Mouse (Mus musculus): ENCODE measurements around the gene Zeb2. TPM values are rescaled to one million over a fixed set of nuclear protein-coding genes. Genes with fewer than 3 reads are reported as not detected.

Gene Zeb2
- polyA plus RNA-seq, 1 experiment from 2014 or later: 63.3 TPM

DNA sequence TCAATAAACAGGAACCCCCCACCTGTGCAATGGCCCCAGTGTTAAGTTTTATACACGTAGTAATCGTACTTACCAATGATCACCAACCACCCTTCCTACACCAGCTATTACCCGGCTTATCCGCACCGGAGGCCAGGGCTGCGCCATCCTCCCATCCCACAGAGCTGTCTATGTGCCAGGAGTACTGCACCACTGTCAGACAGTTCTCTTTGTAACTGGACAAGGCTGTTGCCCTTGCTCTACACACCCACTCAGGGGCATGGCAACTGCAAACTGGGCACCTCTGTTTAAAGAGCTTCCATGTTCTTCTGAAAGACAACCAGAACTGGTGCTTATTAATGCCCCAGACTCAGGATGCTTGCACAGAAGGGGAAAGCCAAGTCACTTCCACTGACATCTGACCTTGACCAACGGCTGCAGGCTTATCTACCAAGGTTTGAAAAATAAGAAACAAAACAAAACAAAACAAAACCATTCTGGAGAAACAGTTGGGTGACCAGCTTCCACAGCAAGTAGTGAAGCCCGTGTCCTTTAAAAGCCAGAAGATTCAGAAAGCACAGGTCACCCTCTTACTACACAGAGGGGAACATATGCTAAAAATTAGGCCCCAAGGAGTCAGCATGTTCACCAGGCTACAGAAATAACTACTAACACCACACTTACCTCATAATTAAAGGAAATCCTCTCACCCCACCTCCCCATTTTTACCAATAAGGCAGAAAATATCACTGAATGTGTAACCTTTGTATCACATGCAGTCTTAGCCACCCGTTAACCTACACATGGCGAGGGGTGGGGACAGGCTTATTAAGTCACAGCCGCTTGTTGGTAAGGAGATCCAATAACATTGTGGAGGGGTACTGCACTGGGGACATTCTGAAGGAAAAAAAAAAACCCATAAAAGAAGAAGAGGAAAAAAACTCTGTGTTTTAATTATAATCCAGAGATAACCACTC lies 62.8 kb downstream of the Zeb2 start:
- Histone ChIP-seq H3K9me3 (no peaks in the 10 kb centered on the region), H3K36me3 (replicated peaks) (no peaks in the 10 kb centered on the region), H3K27me3 (no peaks in the 10 kb centered on the region), H3K27ac (no peak overlapping the region), H3K4me1 (peaks cover 50% of the 10 kb centered on the region), H3K4me2 (no peak overlapping the region), H3K9ac (no peak overlapping the region), H3K4me3 (replicated peaks) (no peak overlapping the region)
- 81% methylated on average over 11 of the region's 11 CpGs for WGBS
- ATAC-seq (ENCODE audit: low FRiP score): no peak

DNA sequence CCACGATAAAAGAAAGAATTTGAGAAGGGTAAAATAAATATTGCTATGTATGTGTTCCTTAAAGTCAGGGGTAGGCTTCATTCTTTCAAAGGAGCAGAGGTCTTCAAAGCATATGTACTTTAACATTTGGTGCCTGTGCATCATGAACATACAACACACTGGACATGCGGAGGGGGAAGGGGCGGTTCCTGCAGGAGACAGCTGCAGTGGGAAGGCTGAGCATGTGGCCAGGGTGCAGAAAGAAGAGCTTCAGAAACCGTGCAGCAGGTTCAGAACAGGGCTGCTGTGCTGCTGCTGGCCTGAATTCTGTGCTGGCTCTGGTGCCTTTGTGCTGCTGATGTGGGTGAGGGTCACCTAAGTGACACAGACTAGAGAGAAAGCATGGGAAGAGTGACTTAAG lies 64.6 kb downstream of the Zeb2 start:
- Histone ChIP-seq H3K27ac (peak overlapping the region; percentile 54; the same call in 1 of the 2 replicates), H3K9ac (no peak overlapping the region), H3K4me1 (peaks cover 41% of the 10 kb centered on the region), H3K27me3 (no peaks in the 10 kb centered on the region), H3K9me3 (no peaks in the 10 kb centered on the region), H3K36me3 (replicated peaks) (no peaks in the 10 kb centered on the region), H3K4me3 (replicated peaks) (no peak overlapping the region), H3K4me2 (no peak overlapping the region)
- no peak for ATAC-seq (ENCODE audit: low FRiP score)
- WGBS: 74% methylated on average over 4 of the region's 4 CpGs

DNA sequence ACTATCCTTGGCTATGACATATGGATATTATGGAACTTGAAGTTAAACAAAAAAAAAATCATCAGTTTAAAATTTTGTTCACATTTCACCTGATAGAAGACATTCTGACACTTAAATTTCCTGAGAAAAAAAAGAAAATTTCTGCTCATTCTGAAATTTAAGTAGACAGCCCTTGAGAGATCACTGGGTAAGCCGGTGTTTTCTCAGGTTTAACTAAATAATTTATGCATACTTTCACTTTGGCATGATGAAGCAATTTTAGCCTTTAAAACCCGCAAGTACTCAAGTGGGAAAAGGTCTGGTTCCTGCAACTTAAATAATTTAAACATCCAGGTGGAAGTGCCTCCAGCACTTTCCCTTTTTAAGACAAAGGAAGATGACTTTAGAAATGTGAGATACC lies 65.9 kb downstream of the Zeb2 start:
- 70% methylated on average over 2 of the region's 2 CpGs for WGBS
- H3K4me1 ChIP-seq: peaks cover 44% of the 10 kb centered on the region
- ATAC-seq (ENCODE audit: low FRiP score): no peak

DNA sequence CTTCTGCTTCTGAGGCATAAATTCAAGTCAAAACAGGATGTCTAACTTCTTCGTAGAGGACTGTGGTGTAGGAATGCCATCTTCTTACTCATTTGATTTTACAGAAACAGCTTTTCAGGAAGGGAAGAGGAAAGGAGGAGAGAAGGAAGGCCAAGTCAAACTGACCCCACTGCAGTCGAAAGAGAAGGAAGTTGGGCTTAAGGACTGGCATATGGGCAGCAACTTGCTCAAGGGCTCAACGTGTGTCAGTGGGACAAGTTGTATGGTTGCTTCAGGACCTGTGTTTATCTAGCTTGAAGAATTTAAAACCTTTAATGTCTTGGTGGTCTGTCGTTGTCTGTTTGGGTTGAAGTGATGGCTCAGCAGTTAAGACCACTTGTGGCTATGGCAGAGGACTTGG lies 67.3 kb downstream of the Zeb2 start:
- Histone ChIP-seq H3K9ac (no peak overlapping the region), H3K27me3 (no peaks in the 10 kb centered on the region), H3K4me2 (no peak overlapping the region), H3K36me3 (replicated peaks) (no peaks in the 10 kb centered on the region), H3K4me1 (peaks cover 44% of the 10 kb centered on the region), H3K9me3 (no peaks in the 10 kb centered on the region), H3K4me3 (replicated peaks) (no peak overlapping the region), H3K27ac (no peak overlapping the region)
- 86% methylated on average over 4 of the region's 4 CpGs for WGBS
- no peak for ATAC-seq (ENCODE audit: low FRiP score)

More for the DNA sequence above, 65.9 kb downstream of the Zeb2 start:
- Histone ChIP-seq H3K9ac (no peak overlapping the region), H3K36me3 (replicated peaks) (no peaks in the 10 kb centered on the region), H3K4me3 (replicated peaks) (no peak overlapping the region), H3K4me2 (no peak overlapping the region), H3K9me3 (no peaks in the 10 kb centered on the region), H3K27me3 (no peaks in the 10 kb centered on the region), H3K27ac (no peak overlapping the region)

DNA sequence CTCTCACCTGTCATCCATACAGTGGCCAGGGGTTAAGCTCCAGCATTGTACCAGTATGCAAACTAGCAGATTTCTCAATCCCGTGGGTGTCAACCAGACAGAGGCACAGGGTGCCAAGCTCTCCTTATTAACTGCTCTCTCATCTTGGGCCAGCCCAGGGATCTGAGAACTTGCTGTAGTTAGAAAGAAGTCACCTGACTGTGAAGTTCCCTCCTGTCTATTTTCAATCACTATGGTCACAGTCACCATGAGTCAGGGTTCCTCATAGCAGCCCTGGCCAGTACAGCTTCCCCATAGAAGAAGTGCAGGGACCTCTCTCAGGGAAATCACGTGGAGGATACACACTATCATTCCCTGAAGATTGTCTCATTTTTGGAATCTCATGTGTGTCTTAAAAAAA lies 67.9 kb downstream of the Zeb2 start:
- Histone ChIP-seq H3K9ac (no peak overlapping the region), H3K4me2 (no peak overlapping the region), H3K27ac (no peak overlapping the region), H3K9me3 (no peaks in the 10 kb centered on the region), H3K4me1 (peaks cover 46% of the 10 kb centered on the region), H3K27me3 (no peaks in the 10 kb centered on the region), H3K4me3 (replicated peaks) (no peak overlapping the region), H3K36me3 (replicated peaks) (no peaks in the 10 kb centered on the region)
- 59% methylated on average over 2 of the region's 2 CpGs for WGBS
- ATAC-seq (ENCODE audit: low FRiP score): no peak

DNA sequence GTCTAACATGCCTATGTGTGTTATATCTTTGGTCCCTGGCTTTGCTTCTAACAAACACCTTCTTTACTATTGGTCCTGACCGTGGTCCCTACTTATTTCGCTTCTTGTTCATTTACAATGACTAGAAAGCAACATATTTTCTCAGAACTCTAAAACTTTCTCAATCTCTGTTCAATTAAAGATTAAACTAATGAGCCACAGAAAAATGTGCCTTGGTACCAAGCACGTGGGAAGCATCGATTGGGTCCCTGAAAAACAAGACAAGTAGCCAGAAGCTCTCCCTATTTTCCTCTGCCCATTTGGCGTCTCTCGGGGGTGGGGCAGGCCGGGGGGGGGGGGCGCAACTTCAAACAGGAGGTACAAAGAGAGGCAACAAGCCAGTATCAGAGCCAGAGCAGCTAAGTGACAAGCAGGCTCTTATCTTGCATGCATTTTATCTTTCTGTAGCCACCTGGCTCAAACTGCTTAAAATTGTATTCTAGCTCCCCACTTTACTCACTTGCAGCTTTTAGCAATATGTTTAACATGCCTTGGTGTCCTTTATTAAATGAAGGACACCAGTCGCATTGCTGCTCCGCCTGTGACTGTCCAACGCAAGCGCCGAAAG lies 76.4 kb downstream of the Zeb2 start:
- peaks cover 49% of the 10 kb centered on the region for H3K4me1 ChIP-seq
- WGBS: 72% methylated on average over 13 of the region's 13 CpGs
- no peak for ATAC-seq (ENCODE audit: low FRiP score)

DNA sequence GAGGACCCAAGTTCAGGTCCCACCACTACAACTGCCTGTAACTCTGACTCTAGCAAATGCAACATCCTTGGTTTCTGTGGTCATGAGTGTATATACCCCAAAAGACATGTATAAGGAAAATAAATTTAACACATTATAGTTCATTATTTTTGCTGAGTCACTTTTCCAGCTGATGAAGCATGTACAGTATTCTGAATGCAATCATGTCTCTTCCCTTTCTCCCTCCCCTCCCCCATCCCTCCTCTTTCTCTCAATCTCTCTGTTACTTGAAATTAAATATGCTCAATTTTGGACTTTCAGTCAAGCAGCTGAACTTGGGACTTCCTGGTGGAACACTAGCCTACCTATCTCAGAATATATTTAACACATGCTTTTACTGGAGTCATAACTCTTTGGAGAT lies 77.7 kb downstream of the Zeb2 start:
- no peak for ATAC-seq (ENCODE audit: low FRiP score)

More for the DNA sequence above, 76.4 kb downstream of the Zeb2 start:
- H3K9ac ChIP-seq: no peak overlapping the region
- no peaks in the 10 kb centered on the region for H3K9me3 ChIP-seq
- no peak overlapping the region for H3K4me2 ChIP-seq
- H3K4me3 ChIP-seq (replicated peaks): no peak overlapping the region
- no peaks in the 10 kb centered on the region for H3K27me3 ChIP-seq
- H3K27ac ChIP-seq: no peak overlapping the region
- H3K36me3 ChIP-seq (replicated peaks): no peaks in the 10 kb centered on the region

DNA sequence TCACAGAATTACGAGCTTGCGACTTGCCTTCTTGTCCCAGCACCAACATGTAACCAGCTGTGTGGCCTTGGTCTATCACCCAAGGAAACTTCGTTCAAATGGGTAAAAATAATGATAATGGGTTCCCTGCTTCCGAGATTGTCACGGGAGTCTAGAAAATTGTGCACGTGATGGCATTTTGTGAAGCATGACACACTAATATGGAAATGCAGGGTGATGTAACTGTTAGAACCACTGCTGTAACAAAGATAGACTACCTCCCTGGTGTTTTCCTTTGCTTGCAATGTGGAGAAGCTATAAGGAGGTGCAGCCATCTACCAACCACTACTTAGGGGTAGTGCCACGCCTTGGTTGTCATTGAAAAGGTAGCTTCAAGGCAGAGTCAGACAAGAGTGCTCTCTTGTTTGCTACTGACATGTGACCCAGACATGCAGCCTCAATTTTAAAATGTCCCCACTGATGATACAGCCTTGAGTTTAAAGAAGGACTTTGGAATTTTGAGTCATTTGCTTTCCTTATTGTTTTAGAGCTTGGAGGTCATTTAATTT lies 89.0 kb downstream of the Zeb2 start:
- Histone ChIP-seq H3K27ac (no peak overlapping the region), H3K4me1 (peaks cover 52% of the 10 kb centered on the region), H3K9ac (no peak overlapping the region), H3K9me3 (no peaks in the 10 kb centered on the region), H3K27me3 (no peaks in the 10 kb centered on the region), H3K36me3 (replicated peaks) (no peaks in the 10 kb centered on the region), H3K4me2 (no peak overlapping the region), H3K4me3 (replicated peaks) (no peak overlapping the region)
- no peak for ATAC-seq (ENCODE audit: low FRiP score)
- WGBS: 62% methylated on average over 7 of the region's 7 CpGs

More for the DNA sequence above, 77.7 kb downstream of the Zeb2 start:
- Histone ChIP-seq H3K9me3 (no peaks in the 10 kb centered on the region), H3K27me3 (no peaks in the 10 kb centered on the region), H3K4me1 (peaks cover 42% of the 10 kb centered on the region), H3K4me2 (no peak overlapping the region), H3K36me3 (replicated peaks) (no peaks in the 10 kb centered on the region), H3K4me3 (replicated peaks) (no peak overlapping the region), H3K27ac (no peak overlapping the region), H3K9ac (no peak overlapping the region)

DNA sequence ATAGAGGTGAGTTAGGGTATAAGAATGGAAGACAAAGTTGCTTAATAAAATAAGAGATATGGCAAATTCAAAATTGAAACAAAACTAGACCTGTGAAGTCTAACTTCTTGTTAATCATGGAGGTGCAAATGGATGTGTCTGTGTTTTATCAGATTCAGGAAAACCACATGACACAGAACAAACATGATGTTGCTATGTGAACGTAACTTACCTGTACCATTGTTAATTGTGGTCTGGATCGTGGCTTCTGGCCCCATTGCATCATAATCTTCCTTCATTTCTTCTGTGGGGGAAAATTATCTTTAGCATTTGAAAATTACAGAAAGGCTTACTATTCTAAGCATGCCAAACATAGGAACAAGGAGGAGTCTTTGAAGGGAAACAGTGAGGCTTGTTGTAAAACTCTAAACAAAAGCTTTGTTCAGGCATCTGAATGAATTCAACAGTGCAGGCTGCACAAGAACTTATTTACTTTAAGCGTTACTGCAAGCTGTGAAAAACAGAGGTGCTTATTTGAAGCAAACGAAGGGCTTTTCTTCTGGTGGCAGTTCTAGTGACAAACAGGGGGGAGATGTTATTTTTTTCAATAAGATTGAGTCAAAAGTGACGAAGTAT lies 99.9 kb downstream of the Zeb2 start:
- peaks cover 16% of the 10 kb centered on the region for H3K36me3 ChIP-seq (replicated peaks)
- ATAC-seq (ENCODE audit: low FRiP score): no peak

DNA sequence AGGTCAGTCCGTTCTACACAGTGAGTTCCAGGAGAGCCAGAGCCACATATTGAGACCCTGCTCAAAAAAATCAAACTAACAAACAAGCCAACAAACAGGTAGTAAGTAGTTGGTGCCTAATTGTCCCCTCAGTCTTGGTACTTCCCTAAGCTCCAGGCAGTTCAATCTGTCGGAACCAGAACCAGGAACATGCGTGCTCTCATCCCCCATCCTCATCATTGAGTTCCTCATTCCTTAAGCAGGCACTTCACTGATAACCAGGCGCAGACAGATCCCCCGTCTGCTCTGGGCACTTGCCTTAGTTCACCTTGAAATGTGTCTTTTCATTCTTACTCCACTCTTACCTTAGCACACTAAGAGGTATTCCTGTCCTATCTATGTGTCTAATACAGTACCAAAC lies 103.9 kb downstream of the Zeb2 start:
- H3K4me3 ChIP-seq (replicated peaks): no peak overlapping the region
- no peak overlapping the region for H3K9ac ChIP-seq
- no peaks in the 10 kb centered on the region for H3K27me3 ChIP-seq
- no peak overlapping the region for H3K27ac ChIP-seq
- no peak overlapping the region for H3K4me2 ChIP-seq
- WGBS: 89% methylated on average over 5 of the region's 5 CpGs
- peaks cover 12% of the 10 kb centered on the region; the same call in 1 of the 2 replicates for H3K36me3 ChIP-seq (replicated peaks)
- H3K9me3 ChIP-seq: no peaks in the 10 kb centered on the region
- no peak for ATAC-seq (ENCODE audit: low FRiP score)
- 0 out of 2 replicates have a peak, but pooled peaks cover 2% of the 10 kb centered on the region for H3K4me1 ChIP-seq

More for the DNA sequence above, 99.9 kb downstream of the Zeb2 start:
- Histone ChIP-seq H3K9ac (no peak overlapping the region), H3K27ac (no peak overlapping the region), H3K27me3 (no peaks in the 10 kb centered on the region), H3K4me3 (replicated peaks) (no peak overlapping the region), H3K9me3 (no peaks in the 10 kb centered on the region), H3K4me1 (peaks cover 6% of the 10 kb centered on the region; the same call in 1 of the 2 replicates), H3K4me2 (no peak overlapping the region)
- 49% methylated on average over 5 of the region's 5 CpGs for WGBS

DNA sequence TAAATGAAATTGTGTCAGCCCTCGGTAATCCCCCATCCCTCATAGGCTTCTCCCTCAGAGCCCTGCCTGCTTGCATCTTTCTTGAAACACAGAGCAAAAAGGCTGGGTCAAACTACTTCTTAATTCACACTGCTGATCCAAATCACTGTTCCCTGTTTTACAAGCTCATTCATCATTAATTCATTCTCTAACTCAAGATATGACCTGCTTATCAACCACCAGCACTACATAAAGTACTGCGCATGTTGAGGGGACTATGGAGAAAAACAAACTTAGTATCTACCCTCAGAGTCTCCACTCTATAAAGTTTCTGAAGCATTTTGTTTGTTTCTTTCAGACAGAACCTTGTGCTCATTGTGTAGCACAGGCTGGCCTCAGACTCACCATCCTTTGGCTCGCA lies 104.5 kb downstream of the Zeb2 start:
- Histone ChIP-seq H3K4me3 (replicated peaks) (no peak overlapping the region), H3K4me1 (0 out of 2 replicates have a peak, but pooled peaks cover 2% of the 10 kb centered on the region), H3K9ac (no peak overlapping the region), H3K4me2 (no peak overlapping the region), H3K36me3 (replicated peaks) (peaks cover 12% of the 10 kb centered on the region; the same call in 1 of the 2 replicates), H3K27me3 (no peaks in the 10 kb centered on the region), H3K27ac (no peak overlapping the region), H3K9me3 (no peaks in the 10 kb centered on the region)
- ATAC-seq (ENCODE audit: low FRiP score): no peak
- WGBS: 92% methylated on average over 3 of the region's 3 CpGs

DNA sequence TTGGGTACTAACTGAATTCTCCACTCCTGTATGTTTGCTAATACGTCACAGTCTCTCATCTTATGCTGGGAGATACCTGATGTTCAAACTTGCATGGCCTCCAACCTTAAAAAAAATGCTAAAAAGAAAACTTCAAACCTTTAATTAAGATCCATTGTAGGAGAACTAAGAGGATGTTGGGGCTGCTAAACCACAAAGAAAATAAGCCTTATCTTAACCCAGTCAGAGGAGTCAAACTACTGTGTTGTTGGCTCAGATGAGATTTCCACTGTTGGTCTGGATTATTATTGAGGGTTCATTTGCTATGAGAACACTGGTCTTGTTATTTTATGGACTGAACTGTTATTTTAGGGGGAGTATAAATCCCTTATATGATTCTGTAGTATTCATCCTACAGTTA lies 106.5 kb downstream of the Zeb2 start:
- Histone ChIP-seq H3K4me2 (no peak overlapping the region), H3K9me3 (no peaks in the 10 kb centered on the region), H3K27ac (no peak overlapping the region), H3K27me3 (no peaks in the 10 kb centered on the region), H3K4me3 (replicated peaks) (no peak overlapping the region), H3K36me3 (replicated peaks) (peaks cover 12% of the 10 kb centered on the region; the same call in 1 of the 2 replicates), H3K4me1 (no peaks in the 10 kb centered on the region), H3K9ac (no peak overlapping the region)
- 89% methylated on average over 1 of the region's 1 CpGs for WGBS
- no peak for ATAC-seq (ENCODE audit: low FRiP score)

Measured in forebrain, embryonic 12.5 days (tissue).